Mouse (Mus musculus) stomach, postnatal 0 days (tissue): ENCODE measurements around the gene Sec22c.

Experiments used
- CTCF ChIP-seq: IDR thresholded peaks from 2 replicates; pipeline ENCODE4 v1.5.1; 2016; ENCODE audit warnings: antibody characterized with exemption, low read depth, mild to moderate bottlenecking, moderate library complexity
- EP300 ChIP-seq: optimal IDR thresholded peaks from 2 replicates; pipeline ENCODE3; 2016; ENCODE audit warnings: antibody characterized with exemption

GRCm38 (mm10) chr9:121677476-121677875 is 27.8 kb downstream of the Sec22c start:
- no peak for TF ChIP-seq EP300
- TF ChIP-seq CTCF = no peak
